Mouse (Mus musculus) midbrain, embryonic 15.5 days (tissue): ENCODE results near the gene Samd8. TPM values are rescaled to one million over a fixed set of nuclear protein-coding genes. Genes with fewer than 3 reads are reported as not detected.
A peak's percentile ranks its signal among the peaks of the same experiment; 100 is the strongest.

Source experiments
- ATAC-seq: fragments of 200-750 bp; cut with Nextera tagmentation; replicated peaks from 2 replicates; pipeline ENCODE4 v1.8.0; 2017; ENCODE audit warnings: moderate TSS enrichment
- H3K27ac ChIP-seq: fragments of 300-500 bp; sonication (generic); 2 replicates; pipeline ENCODE4 v1.5.1; 2015; ENCODE audit warnings: mild to moderate bottlenecking, inconsistent platforms
- H3K27me3 ChIP-seq: fragments of 300-500 bp; sonication (generic); replicated peaks from 2 replicates; pipeline ENCODE4 v1.6.1; 2015; ENCODE audit warnings: inconsistent platforms
- H3K36me3 ChIP-seq: fragments of 300-500 bp; sonication (generic); replicated peaks from 2 replicates; pipeline ENCODE4 v1.6.1; 2015; ENCODE audit warnings: inconsistent platforms
- H3K4me1 ChIP-seq: fragments of 300-500 bp; sonication (generic); 2 replicates; pipeline ENCODE4 v1.6.1; 2015; ENCODE audit warnings: inconsistent platforms
- H3K4me2 ChIP-seq: fragments of 300-500 bp; sonication (generic); 2 replicates; pipeline ENCODE4 v1.6.1; 2015; ENCODE audit warnings: inconsistent platforms, mild to moderate bottlenecking, moderate library complexity
- H3K4me3 ChIP-seq: fragments of 300-500 bp; sonication (generic); 2 replicates; pipeline ENCODE4 v1.5.1; 2015; ENCODE audit warnings: mild to moderate bottlenecking, inconsistent platforms
- H3K9ac ChIP-seq: fragments of 300-500 bp; sonication (generic); 2 replicates; pipeline ENCODE4 v1.6.1; 2015; ENCODE audit warnings: mild to moderate bottlenecking, inconsistent platforms
- H3K9me3 ChIP-seq: fragments of 300-500 bp; sonication (generic); 2 replicates; pipeline ENCODE4 v1.6.1; 2016; ENCODE audit warnings: inconsistent platforms
- WGBS: fragments of 180-500 bp; shearing (Covaris S2); methylation state at CpG from one replicate; pipeline ENCODE4 v1.1.7; 2015; ENCODE audit warnings: mixed read lengths; 5-methylcytosine and 5-hydroxymethylcytosine counted together
- polyA plus RNA-seq: library from polyadenylated mRNA; unstranded; fragments of >200 nt; fragmentation: Nextera tagmentation; extraction: Ambion mirVana; gene quantifications from 2 replicates; pipeline ENCODE4 v1.2.1, GENCODE M21; 2015

The Samd8 gene
- polyA plus RNA-seq, 1 experiment from 2014 or later: 22.2 TPM

GRCm38 (mm10) chr14:21847381-21848165, 97.2 kb downstream of the Samd8 start:
- ATAC-seq: peak; percentile 40

More at GRCm38 (mm10) chr14:21847381-21848165, 97.2 kb downstream of the Samd8 start:
- H3K27me3 ChIP-seq: no peaks in the 10 kb centered on the region
- H3K9ac ChIP-seq: peak overlapping the region; percentile 85
- peak overlapping the region; percentile 76 for H3K4me3 ChIP-seq
- no peaks in the 10 kb centered on the region for H3K9me3 ChIP-seq
- WGBS: under 1% methylated on average over 50 of the region's 50 CpGs
- peak overlapping the region; percentile 55 for H3K27ac ChIP-seq
- peaks cover 13% of the 10 kb centered on the region for H3K36me3 ChIP-seq
- H3K4me2 ChIP-seq: peak overlapping the region; percentile 100
- H3K4me1 ChIP-seq: peaks cover 17% of the 10 kb centered on the region

Other genes with a start within 250 kb of the Samd8 start
- gene Dupd1, start 36.0 kb upstream of the Samd8 start, polyA plus RNA-seq: 0.15 TPM in 1 of 2 replicates, not detected in the other
- gene Dusp13, start 650 bp downstream of the Samd8 start, polyA plus RNA-seq: not detected in 2 replicates
- gene Vdac2, start 74.7 kb downstream of the Samd8 start, polyA plus RNA-seq: 265 and 272 TPM in 2 replicates
- 52.3 and 54.4 TPM in 2 replicates for gene Comtd1, start 98.4 kb downstream of the Samd8 start, polyA plus RNA-seq
- 5.8 and 5.9 TPM in 2 replicates for gene Zfp503, start 239.1 kb downstream of the Samd8 start, polyA plus RNA-seq